Mouse (Mus musculus): Measurements from ENCODE around the gene Zdhhc3.

The Zdhhc3 gene

DNA sequence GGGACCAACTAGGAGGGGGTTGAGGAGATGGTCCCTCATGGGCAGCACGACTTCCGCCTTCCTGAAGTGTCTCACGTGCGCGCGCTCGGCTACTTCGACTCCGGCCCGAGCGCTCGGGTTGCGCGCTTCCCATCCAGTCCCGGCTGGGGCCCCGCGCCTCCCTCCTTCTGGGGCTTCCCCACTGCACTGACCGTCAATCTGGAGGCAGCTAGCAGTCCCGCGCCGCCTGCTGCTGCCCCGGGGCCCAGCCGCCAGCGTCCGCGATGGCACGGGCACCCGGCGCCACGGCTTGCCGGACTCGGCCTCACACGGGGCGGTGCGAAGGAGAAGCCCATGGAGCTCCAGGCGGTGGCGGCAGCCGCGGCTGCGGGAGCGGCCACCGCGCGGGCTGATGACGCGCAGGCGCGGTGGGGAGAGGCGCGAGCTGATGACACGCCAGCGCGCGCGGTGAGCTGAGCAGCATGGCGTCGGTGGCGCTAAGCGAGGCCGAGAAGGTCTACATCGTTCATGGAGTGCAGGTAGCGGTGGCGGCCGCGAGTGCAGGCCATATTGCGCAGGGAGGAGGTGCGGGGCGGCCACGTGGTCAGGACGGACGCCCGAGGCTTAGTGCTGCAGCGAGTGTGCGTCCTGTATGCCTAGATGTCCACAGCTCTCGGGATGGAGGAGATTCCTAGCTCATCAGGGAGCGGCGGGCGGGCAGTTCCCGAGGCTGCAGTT is at the start of gene Zdhhc3, which contains the start of gene Exosc7:
TSS of gene Zdhhc3 (minus strand) at position 401 of the 717 bp plus-strand sequence.
TSS of gene Exosc7 (plus strand) at position 411 of the 717 bp plus-strand sequence.
- DNase-seq (ENCODE audit: extremely low spot score, low spot score): peak; percentile 91

DNA sequence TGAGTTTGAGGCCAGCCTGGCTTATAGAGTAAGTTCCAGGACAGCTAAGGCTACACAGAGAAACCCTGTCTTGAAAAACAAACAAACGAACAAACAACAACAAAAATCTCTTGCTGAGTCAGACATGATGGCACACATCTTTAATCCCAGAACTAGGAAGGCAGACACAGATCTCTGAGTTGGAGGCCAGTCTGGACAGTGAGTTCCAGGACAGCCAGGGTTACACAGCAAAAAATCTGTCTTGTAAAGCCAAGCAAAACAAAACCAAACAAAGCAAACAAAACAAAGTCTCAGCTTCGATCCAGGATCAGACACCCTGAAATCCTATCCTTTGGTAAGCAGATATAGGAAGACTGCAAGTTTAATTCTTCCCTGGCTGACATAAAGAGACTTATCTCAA is 48.8 kb upstream of the Zdhhc3 start:
- no peak for DNase-seq (ENCODE audit: extremely low spot score, low spot score)

DNA sequence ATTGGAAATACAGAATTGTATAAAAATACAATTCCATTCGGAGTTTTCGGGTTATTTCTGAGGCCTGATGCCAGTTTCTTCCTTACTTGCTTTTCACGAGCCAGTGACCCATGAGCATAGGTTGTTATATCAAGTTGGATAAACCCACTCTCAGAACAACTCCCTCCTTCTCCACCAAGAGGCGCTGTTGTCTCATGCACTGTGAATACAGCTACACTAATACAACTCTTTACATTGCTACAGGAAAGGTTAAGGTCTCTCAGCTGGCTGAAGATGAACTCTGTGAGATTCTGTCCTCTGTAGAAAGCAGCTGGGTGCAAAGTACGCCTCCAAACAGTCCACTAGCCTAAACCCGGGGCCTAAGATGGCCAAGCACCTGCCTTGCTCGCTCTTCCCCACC is 46.3 kb upstream of the Zdhhc3 start:
- peak; percentile 47 for DNase-seq (ENCODE audit: extremely low spot score, low spot score)

DNA sequence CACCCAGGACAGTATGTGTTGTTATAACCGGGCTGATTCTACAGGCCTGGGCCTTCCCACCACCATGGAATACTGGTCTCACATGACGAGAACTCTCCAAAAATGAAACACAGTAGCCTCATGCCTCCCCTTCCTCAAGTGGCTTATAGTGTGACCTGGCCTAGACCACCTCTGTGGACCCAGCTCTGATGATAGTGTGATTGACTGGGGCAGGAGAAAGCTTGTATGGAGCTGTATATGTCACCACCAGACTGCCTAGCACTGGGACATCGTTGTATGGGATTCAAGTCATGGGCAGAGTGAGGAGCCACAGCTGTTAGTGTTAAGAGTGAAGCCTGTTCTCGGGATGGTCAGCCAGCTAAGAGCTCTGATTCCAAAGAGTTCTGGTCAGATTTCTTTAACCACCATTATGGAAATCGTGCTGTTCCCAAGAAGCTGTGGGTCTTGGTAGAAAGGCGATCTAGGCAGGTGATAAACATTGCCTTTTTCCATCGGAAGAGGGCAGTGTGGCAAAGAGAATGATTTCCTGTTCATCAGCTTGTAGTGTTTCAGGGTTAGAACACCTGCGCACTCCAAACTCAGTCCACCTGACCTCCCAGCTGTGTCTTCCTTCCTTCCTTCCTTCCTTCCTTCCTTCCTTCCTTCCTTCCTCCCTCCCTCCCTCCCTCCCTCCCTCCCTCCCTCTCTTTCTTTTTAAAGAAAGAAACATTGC is 45.3 kb upstream of the Zdhhc3 start:
- no peak for DNase-seq (ENCODE audit: extremely low spot score, low spot score)

DNA sequence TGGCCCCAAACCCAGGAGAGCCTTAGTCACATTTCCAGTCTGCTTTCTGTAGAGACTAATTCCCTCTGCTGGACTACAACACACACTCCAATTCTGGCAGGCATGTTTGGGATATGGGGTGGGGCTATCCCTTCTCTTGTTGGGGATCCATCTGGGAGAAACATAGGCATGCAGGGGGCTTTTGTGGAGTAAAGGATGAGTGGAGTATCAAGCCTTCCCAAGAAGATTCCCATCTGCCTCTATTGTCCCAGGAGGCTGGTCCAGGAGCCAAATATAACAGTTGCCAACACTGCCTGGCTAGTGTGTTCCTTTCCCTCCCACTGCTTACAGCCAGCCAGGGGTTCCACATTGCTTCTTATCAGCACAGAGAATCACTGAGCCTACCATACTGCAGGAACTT is 44.7 kb upstream of the Zdhhc3 start:
- no peak for DNase-seq (ENCODE audit: extremely low spot score, low spot score)

DNA sequence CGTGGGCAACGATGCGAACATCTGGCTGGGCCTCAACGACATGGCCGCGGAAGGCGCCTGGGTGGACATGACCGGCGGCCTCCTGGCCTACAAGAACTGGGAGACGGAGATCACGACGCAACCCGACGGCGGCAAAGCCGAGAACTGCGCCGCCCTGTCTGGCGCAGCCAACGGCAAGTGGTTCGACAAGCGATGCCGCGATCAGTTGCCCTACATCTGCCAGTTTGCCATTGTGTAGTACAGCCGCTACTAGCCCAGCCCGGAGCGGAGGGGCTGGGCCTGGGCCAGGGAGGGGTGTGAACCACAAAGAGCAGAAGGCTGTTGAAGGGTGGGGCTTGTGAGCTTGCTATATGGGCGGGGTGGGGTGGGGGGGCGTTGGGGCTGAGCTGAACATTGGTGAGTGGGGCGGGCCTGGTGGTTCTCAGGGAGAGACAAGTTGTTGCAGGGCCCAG is 43.9 kb upstream of the Zdhhc3 start:
- peak; percentile 35 for DNase-seq (ENCODE audit: extremely low spot score, low spot score)

DNA sequence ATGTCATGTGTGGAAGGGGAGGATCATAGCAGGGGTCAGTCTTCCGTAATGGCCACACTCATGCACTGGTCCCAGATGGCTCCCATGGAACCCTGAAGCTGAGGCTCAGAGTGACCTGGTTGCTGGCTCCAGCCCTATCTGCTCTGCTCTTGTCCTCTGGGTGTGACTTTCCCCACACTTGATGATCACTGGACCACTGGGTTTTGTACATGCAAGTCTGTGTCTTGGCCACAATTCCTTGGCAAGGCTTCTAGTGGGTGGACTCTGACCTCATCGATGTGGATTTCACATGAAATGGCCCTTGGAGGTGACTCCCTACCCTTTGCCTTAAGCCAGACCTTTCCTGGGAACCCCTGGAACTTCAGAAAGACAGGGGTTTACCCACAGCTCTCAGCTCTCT is 40.1 kb upstream of the Zdhhc3 start:
- no peak for DNase-seq (ENCODE audit: extremely low spot score, low spot score)

DNA sequence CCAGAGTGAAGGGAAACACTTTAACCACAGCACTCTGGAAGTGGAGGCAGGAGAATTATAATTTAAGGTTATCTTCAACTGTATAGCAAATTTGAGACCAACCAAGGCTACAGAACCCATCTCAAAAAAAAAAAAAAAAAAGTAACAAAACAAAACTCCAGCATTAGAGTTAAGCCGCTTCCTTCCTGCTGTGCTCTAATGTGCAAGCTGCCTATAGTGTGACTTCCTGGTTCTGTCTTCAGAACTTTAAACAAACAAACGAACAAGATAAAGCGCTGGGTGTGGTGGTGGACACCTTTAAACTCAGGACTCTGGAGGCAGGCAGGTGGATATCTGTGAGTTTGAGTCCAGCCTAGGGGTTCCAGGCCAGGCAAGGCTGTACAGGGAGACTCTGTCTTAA is 39.0 kb upstream of the Zdhhc3 start:
- DNase-seq (ENCODE audit: extremely low spot score, low spot score): no peak

DNA sequence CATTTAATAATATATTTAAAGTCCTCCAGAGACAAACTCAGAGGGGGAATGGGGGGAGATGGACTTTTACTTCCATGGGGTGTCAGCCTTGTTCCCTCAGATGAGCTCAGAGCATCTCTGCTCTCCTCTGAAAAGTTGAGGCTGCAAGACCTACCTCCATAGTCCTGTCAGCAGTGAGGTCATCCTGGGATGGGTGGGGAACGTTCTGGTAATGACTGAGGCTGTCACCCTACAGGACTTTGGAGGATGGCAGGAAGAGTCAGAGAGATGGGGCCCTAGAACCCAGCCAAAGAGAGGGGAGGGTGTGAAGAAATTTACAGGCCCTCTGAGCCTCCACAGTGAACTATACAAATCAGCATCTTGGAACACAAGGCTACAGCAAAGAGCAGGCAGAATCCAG is 38.6 kb upstream of the Zdhhc3 start:
- DNase-seq (ENCODE audit: extremely low spot score, low spot score): no peak

DNA sequence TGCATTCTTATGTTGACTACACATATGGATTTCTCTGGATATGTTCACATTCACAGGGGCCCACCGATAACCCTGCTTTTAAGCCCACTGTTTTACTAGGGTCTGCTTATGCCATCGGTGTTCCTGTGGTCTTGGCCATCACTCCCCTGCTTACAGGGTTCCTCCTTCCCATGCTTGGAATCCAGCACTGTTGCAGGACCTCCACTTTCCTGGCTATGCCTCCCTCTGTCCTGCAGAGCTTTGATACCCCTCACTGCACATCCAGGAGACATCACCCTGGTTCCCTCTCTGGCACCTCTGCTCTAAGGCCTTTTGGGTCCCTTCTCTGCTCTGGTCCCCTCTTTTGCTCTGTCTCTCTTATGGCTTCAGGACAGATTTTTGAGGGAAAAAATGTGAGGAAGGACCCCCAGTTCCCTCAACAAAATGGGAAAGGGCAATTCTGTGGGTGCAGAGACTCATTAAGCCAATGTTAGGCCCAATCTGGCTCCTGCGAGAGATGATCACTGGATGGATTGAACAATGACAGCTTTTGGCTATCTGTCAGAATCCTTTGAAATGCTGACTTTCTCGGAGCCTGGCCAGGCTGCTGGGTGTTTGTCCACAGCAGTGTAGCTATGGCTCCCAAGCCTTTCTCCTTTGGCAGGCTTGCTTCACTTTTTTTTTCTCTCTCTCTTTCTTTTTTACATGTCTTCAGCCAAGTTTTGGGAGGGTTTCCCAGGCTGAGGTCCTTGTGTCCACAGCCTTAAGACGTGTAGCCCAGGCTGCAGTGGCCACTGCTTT is 37.4 kb upstream of the Zdhhc3 start, which contains the start of gene Clec3b:
TSS of gene Clec3b (plus strand) at position 706 of the 780 bp plus-strand sequence.
- no peak for DNase-seq (ENCODE audit: extremely low spot score, low spot score)

DNA sequence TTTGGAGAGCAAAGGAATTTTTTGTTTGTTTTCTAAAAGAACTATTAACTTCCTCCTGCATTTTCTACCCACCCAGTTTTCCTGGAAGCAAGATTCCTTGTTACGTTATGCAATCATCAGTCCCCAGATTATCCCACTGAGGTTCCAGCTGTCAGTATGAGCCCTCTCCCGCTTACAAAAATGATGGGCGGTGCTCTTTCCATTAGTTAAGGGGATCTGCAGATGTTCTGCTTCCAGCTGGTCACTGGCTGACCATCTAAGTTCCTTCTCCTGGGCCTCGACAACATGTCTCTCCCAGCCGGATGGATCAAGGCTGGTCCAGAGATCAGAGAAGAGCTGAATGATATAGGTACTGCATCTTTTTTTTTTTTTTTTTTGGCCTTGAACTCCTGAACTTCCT is 35.4 kb upstream of the Zdhhc3 start:
- DNase-seq (ENCODE audit: extremely low spot score, low spot score): no peak

DNA sequence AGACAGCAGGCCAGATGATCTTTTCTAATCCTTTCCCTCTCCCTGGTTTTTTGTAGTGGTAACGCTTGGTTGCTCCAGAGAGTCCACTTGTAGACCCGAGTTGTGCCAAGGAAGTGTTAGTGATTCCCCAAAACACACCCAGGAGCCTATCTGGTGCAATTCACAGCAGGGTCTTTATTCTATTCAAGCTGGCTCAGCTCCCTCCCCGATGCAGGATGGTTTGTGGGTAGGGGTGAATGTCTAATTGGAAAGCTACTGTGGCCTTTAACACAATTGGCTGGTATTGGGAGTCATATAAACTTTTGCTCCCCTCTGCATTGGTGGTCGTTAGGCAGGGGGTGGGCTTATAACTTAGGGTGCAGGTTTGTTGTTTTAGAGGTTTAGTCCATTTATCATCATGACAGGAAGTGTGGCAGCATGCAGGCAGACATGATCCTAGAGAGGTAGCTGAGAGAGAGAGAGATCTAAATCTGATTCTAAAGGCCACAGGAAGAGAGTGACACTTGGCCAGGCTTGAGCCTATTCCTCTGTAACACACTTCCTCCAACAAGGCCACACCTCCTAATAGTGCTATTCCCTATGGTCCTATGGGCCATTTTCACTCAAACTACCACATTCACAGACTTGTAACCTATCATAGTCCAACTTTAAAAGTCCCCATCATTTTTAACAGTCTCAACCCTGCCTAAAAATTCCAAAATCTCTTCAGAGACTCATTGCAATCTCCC is 27.0 kb upstream of the Zdhhc3 start:
- no peak for DNase-seq (ENCODE audit: extremely low spot score, low spot score)

DNA sequence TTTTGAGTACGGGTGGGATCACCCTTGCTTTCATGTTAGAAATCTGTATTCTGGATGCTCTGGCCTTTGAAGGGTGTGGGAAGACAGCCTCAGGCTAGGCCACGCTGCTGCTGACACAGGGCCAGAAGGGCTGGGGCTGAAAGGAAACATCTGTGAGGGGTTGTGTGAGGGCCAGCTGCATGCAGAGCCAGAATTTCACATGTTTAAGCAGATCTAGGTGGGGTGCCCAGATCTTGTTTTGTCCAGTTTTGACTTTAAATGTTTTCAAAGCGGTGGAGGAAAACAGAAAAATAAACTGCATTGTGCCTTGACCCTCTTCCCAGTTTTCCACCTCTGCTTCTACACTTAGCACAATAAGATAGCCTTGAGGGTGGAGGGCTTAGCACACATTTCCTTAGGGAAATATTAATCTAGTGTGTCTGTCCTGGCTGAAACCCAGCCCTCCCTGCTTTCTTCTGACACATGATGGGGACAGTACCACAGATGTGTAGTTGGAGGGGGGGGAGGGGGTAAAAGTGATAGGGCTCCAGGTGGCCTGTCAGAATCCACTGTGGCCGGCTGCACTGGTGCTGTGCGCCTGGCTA is 26.0 kb upstream of the Zdhhc3 start:
- no peak for DNase-seq (ENCODE audit: extremely low spot score, low spot score)

DNA sequence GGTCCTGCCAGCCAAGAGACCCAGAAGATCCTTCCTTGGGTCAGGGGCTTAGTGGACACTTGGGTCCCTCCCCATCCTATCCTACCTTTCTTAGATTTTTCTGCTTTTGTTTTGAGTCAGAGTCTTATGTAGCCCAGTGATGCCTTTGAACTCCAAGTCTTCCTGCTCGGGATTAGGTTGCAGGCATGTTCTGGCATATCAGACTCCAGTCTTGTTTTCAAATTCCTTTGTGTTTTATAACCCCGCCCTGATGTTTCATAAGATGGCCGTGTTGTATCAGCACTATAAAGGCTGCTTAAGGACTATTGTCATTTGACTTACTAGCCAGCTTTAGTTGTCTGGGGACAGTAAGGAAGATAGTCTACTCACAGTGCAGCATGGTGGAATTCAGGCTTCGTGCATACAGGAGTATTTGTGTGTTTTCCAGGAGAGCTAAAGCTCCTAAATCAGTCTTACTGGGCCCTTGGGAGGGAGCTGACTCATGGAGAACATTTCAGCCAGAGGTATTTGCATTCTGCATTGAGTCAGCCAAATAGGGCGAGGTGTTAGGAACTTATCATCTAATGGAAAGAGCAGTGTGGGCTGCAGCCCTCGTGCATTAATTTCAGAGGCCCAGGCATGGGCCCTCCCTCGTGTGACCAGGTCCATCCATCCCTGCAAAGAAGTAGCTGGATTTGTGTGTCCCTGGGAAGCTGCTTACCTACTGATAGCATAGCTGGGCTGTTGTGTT is 24.1 kb upstream of the Zdhhc3 start:
- DNase-seq (ENCODE audit: extremely low spot score, low spot score): no peak

DNA sequence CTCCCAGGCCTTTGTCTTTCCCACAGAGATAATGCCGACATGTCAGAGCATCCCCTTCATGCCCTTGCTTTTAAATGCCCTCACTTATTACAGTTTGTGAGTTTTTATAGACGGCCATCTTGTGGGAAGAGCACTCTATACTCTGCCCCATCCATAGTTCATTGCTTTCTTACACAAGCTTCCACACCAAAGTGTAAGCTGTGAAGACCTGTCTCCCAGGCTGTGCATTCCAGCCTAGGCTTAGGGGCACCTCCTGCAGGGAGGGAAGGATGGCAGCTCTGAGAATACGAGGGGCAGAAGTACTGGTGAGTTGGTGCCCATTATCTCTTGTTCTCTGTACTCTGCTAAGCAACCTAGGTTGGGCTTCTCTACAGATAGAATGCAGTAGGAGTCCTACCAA is 20.0 kb upstream of the Zdhhc3 start:
- no peak for DNase-seq (ENCODE audit: extremely low spot score, low spot score)

DNA sequence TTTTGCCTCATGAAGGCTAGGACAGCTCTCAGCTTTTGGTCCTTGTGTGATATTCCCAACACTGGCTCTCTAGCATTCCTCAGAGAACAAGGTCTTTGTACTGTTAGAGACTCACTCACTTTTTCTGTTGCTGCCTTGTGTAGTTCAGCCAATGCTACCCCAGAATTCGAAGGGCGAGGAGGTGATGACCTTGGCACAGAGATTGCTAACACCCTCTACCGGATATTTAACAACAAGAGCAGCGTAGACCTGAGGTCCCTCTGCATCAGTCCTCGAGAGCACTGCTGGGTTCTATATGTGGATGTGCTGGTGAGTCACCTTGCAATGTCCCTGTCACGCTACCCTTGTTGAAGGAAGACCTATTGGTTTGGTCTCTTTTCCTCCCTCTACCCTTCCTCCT is 14.7 kb upstream of the Zdhhc3 start:
- DNase-seq (ENCODE audit: extremely low spot score, low spot score): no peak

DNA sequence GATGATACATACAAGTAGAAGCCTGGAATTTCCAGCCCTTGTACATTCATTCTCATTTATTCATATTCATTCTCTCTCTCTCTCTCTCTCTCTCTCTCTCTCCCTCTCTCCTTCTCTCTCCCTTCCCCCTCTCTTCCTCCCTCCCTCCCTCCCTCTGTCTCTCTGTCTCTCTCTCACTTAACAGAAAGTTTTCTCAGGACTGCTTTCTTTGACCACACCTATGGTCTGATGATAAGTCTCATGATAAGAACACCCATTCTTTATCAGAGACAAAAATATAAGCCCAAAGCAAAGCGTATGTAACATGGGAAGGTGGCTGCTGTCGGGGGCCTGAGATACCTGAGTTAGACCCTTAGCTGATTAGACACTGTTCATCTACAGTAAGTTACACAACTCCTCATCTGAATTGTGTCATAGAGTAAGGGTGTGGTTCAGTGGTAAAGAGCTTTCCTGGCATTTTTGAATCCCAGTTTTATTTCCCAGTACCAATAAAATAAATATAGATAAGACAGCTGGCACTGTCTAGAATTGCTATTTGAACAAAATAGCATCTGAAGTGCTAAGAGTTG is 11.5 kb upstream of the Zdhhc3 start:
- no peak for DNase-seq (ENCODE audit: extremely low spot score, low spot score)

DNA sequence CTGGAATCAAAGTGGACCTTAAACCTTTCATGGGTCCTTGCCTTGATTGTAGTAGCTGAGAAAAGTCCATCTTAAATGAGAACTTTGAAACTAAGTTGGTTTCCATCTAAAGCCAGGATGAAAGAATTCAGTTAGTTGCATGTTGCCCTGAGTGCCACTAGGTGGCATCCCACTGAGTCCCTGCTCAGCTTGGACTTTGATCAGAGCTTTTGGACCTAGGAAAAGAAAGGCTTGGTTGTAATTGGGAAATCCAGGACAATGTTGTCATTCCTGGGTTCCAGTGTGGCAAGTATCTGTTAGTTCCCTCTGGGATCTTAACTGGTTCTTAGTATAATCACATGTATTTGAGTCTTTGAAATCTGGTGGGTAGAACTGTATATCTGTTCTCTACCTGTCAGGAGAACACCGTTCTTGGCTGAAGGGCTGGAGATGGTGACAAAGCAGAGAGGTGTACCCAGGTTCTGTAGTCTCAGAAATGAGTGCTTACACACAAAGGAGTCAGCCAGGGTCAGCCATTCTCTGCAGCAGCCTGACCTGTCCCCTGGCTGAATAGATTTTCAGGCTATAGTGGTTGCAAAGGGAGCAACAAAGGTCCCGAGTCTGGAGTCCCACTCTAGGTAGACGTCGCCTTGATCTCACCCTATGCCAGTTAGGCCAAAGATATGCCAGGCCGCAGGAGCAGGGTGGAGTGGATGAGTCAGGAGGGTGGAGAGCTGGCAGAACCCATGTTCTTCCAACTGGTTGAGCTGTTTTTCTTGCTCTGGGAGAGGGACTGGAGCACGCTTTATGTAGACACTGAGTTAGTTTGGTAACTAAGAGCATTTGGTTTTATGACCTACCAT is 10.8 kb upstream of the Zdhhc3 start:
- no peak for DNase-seq (ENCODE audit: extremely low spot score, low spot score)

DNA sequence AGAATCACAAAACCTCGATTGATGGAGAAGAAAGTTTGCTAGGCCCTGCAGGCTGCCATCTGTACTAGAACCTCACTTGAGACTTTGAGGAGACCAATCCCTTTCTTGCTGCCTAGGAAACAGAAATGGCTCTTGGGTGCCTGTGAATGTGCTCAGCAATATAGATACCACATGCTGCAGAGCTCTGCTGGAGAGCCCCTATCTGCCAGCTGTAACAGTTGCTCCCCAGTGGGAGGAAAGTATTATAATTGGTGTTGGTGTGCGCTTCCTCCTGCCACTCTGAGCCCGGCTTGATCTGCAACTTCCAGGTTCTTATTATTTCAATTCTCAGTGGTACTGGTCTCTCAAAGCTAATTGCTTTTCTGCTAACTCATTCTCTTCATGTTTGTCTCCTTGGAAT is 10.0 kb upstream of the Zdhhc3 start:
- no peak for DNase-seq (ENCODE audit: extremely low spot score, low spot score)

Data from neural tube, embryonic 10.5 days (tissue).